Mouse (Mus musculus): Measurements from ENCODE around the gene Ankdd1a. TPM values are rescaled to one million over a fixed set of nuclear protein-coding genes. Genes with fewer than 3 reads are reported as not detected.

Gene Ankdd1a
- polyA plus RNA-seq, 1 experiment from 2014 or later = not detected

DNA sequence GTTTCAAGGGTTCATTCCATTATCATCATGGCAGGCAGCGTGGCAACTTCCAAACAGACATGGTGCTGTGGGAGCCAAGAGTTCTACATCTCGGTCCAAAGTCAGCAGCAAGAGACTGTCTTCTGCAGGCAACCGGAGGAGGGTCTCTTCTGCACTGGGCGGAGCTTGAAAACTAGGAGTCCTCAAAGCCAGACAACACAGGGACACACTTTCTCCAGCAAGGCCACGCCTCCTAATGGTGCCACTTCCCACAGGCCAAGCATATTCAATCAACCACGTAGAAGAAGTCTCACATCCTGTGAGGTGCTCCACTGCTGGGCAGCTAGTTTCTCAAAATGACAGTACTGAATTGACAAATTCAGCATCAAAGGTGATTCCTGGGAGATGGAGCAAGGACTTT lies 72.0 kb downstream of the Ankdd1a start:
- no peak overlapping the region for H3K27ac ChIP-seq
- no peaks in the 10 kb centered on the region for H3K27me3 ChIP-seq
- H3K36me3 ChIP-seq = peaks cover 81% of the 10 kb centered on the region
- ATAC-seq (ENCODE audit: insufficient number of reproducible peaks, insufficient read depth, low FRiP score, low TSS enrichment, low read depth) = no peak
- H3K9ac ChIP-seq = no peak overlapping the region
- no peak overlapping the region for H3K4me2 ChIP-seq
- no peaks in the 10 kb centered on the region for H3K4me1 ChIP-seq
- H3K4me3 ChIP-seq = no peak overlapping the region
- 90% methylated on average over 6 of the region's 6 CpGs for WGBS
- H3K9me3 ChIP-seq = no peaks in the 10 kb centered on the region

DNA sequence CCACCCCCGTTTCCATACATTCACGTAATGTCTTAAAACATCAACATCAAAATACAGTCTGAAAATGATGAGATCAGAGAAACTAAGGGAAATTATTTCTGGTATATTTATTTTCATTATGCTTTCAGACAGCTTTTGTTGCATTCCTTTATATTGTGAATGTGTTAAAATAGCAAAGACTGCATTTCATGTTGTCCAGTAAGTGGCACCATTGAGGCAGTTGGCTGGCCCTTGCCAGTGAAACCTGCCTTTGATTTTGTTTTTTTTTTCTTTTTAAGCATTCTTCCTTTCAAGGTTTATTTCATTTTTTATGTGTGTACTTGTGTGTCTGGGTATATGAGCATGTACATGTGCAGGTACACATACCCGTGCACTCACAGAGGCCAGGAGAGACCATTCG lies 75.3 kb downstream of the Ankdd1a start:
- Histone ChIP-seq H3K4me1 (no peaks in the 10 kb centered on the region), H3K27me3 (no peaks in the 10 kb centered on the region), H3K4me3 (no peak overlapping the region), H3K27ac (no peak overlapping the region), H3K36me3 (peaks cover 74% of the 10 kb centered on the region), H3K4me2 (no peak overlapping the region), H3K9me3 (no peaks in the 10 kb centered on the region), H3K9ac (no peak overlapping the region)
- WGBS = 93% methylated on average over 4 of the region's 4 CpGs
- ATAC-seq (ENCODE audit: insufficient number of reproducible peaks, insufficient read depth, low FRiP score, low TSS enrichment, low read depth) = no peak

Other genes starting within 250 kb of the Ankdd1a start
- gene Clpx, start 225.9 kb downstream of the Ankdd1a start, polyA plus RNA-seq (2015; fragmentation: Nextera tagmentation; extraction: Ambion mirVana) = 56.2 TPM in 2 replicates
- gene Pdcd7, start 174.1 kb downstream of the Ankdd1a start, polyA plus RNA-seq (2015; fragmentation: Nextera tagmentation; extraction: Ambion mirVana) = 10.4 and 10.6 TPM in 2 replicates
- 0.19 and 0.41 TPM in 2 replicates for gene Ubap1l, start 159.2 kb downstream of the Ankdd1a start, polyA plus RNA-seq (2015; fragmentation: Nextera tagmentation; extraction: Ambion mirVana)
- gene Kbtbd13, start 128.5 kb downstream of the Ankdd1a start, polyA plus RNA-seq (2015; fragmentation: Nextera tagmentation; extraction: Ambion mirVana) = 1.0 and 1.2 TPM in 2 replicates
- gene Rasl12, start 121.7 kb downstream of the Ankdd1a start, polyA plus RNA-seq (2015; fragmentation: Nextera tagmentation; extraction: Ambion mirVana) = 8.7 and 9.0 TPM in 2 replicates
- 1.1 TPM in 1 of 2 replicates, not detected in the other for gene Slc51b, start 97.2 kb downstream of the Ankdd1a start, polyA plus RNA-seq (2015; fragmentation: Nextera tagmentation; extraction: Ambion mirVana)
- gene Mtfmt, start 84.4 kb downstream of the Ankdd1a start, polyA plus RNA-seq (2015; fragmentation: Nextera tagmentation; extraction: Ambion mirVana) = 24.1 and 28.3 TPM in 2 replicates
- gene Spg21, start 59.2 kb downstream of the Ankdd1a start, polyA plus RNA-seq (2015; fragmentation: Nextera tagmentation; extraction: Ambion mirVana) = 116 and 123 TPM in 2 replicates
- gene Plekho2, start 59.8 kb upstream of the Ankdd1a start, polyA plus RNA-seq (2015; fragmentation: Nextera tagmentation; extraction: Ambion mirVana) = 12.6 TPM in 2 replicates
- 15.4 and 18.4 TPM in 2 replicates for gene Pif1, start 67.0 kb upstream of the Ankdd1a start, polyA plus RNA-seq (2015; fragmentation: Nextera tagmentation; extraction: Ambion mirVana)
- gene Rbpms2, start 109.5 kb upstream of the Ankdd1a start, polyA plus RNA-seq (2015; fragmentation: Nextera tagmentation; extraction: Ambion mirVana) = 10.5 and 11.9 TPM in 2 replicates
- gene Oaz2, start 147.8 kb upstream of the Ankdd1a start, polyA plus RNA-seq (2015; fragmentation: Nextera tagmentation; extraction: Ambion mirVana) = 295 and 315 TPM in 2 replicates